Mouse (Mus musculus): Measurements from ENCODE around the gene Zfp280b. TPM values are rescaled to one million over a fixed set of nuclear protein-coding genes. Genes with fewer than 3 reads are reported as not detected.
A peak's percentile ranks its signal among the peaks of the same experiment; 100 is the strongest.
"Not testable (repeated sequence)": the region's sequence is repeated elsewhere in the genome, so short reads cannot be mapped to it uniquely, and the experiment has no call there.

Zfp280b gene
- total RNA-seq (2021) = 10 to 100 TPM; 15.0 to 15.8 TPM
- long read RNA-seq, experiment 1, full-length matches to known transcripts = 15 of 23 reads
- long read RNA-seq, experiment 1, partial matches to known transcripts = 0 of 23 reads
- long read RNA-seq, experiment 1, other reads (novel, unspliced or antisense) = 8 of 23 reads
- long read RNA-seq, experiment 2, full-length matches to known transcripts = 3 of 9 reads
- long read RNA-seq, experiment 2, partial matches to known transcripts = 0 of 9 reads
- long read RNA-seq, experiment 2, other reads (novel, unspliced or antisense) = 6 of 9 reads

- TF ChIP-seq CTCF (IDR thresholded peaks at IDR 0.05) = peak; percentile 74
- Histone ChIP-seq H3K27ac (peak within 1 kb of the TSS; percentile 72), H3K4me3 (peak within 1 kb of the TSS; percentile 90)
- peak; percentile 94 to 95 for DNase-seq (ENCODE audit: extremely low spot score in 1 of 2, low spot score in 2 of 2)
- intact Hi-C loops (cut with DNase I) = no loop called here
Measured at GRCm38 (mm10) chr10:76032402-76033118, at the start of gene Zfp280b. Gene Zfp280b, plus strand, starts transcription at chr10:76032650.

- no peak for TF ChIP-seq CTCF (IDR thresholded peaks at IDR 0.05)
- intact Hi-C loops (cut with DNase I) = no loop called here
- H3K4me3 ChIP-seq = no peak overlapping the region
- no peak overlapping the region for H3K27ac ChIP-seq
- DNase-seq (ENCODE audit: extremely low spot score in 1 of 2, low spot score in 2 of 2) = no peak
Measured at GRCm38 (mm10) chr10:75990430-75991042, 41.9 kb upstream of the Zfp280b start.

GRCm38 (mm10) chr10:75993616-75994240 lies 38.7 kb upstream of the Zfp280b start:
- no peak overlapping the region for H3K27ac ChIP-seq
- no peak for DNase-seq (ENCODE audit: extremely low spot score in 1 of 2, low spot score in 2 of 2)
- intact Hi-C loops (cut with DNase I) = no loop called here
- H3K4me3 ChIP-seq = no peak overlapping the region
- no peak for TF ChIP-seq CTCF (IDR thresholded peaks at IDR 0.05)

GRCm38 (mm10) chr10:75994531-75995210 lies 37.8 kb upstream of the Zfp280b start:
- H3K27ac ChIP-seq; DNase-seq (ENCODE audit: extremely low spot score in 1 of 2, low spot score in 2 of 2); intact Hi-C loops (cut with DNase I); H3K4me3 ChIP-seq: not testable (repeated sequence)

GRCm38 (mm10) chr10:75995463-75995862 lies 37.0 kb upstream of the Zfp280b start:
- no peak for DNase-seq (ENCODE audit: extremely low spot score in 1 of 2, low spot score in 2 of 2)
- Histone ChIP-seq H3K27ac (no peak overlapping the region), H3K4me3 (no peak overlapping the region)
- TF ChIP-seq CTCF (IDR thresholded peaks at IDR 0.05) = no peak
- intact Hi-C loops (cut with DNase I) = no loop called here

GRCm38 (mm10) chr10:75996315-75996714 lies 36.1 kb upstream of the Zfp280b start:
- intact Hi-C loops (cut with DNase I) = no loop called here
- no peak for TF ChIP-seq CTCF (IDR thresholded peaks at IDR 0.05)

GRCm38 (mm10) chr10:76001160-76001559 lies 31.3 kb upstream of the Zfp280b start:
- no peak overlapping the region for H3K4me3 ChIP-seq
- intact Hi-C loops (cut with DNase I) = no loop called here
- no peak overlapping the region for H3K27ac ChIP-seq
- no peak for TF ChIP-seq CTCF (IDR thresholded peaks at IDR 0.05)
- DNase-seq (ENCODE audit: extremely low spot score in 1 of 2, low spot score in 2 of 2) = no peak

More at GRCm38 (mm10) chr10:75996315-75996714, 36.1 kb upstream of the Zfp280b start:
- H3K4me3 ChIP-seq = no peak overlapping the region
- DNase-seq (ENCODE audit: extremely low spot score in 1 of 2, low spot score in 2 of 2) = no peak
- H3K27ac ChIP-seq = no peak overlapping the region

GRCm38 (mm10) chr10:76002101-76002521 lies 30.3 kb upstream of the Zfp280b start:
- H3K4me3 ChIP-seq = no peak overlapping the region
- DNase-seq (ENCODE audit: extremely low spot score in 1 of 2, low spot score in 2 of 2) = no peak
- no peak overlapping the region for H3K27ac ChIP-seq
- no peak for TF ChIP-seq CTCF (IDR thresholded peaks at IDR 0.05)
- intact Hi-C loops (cut with DNase I) = no loop called here

GRCm38 (mm10) chr10:76002615-76003014 lies 29.8 kb upstream of the Zfp280b start:
- no peak for DNase-seq (ENCODE audit: extremely low spot score in 1 of 2, low spot score in 2 of 2)
- intact Hi-C loops (cut with DNase I) = no loop called here
- TF ChIP-seq CTCF (IDR thresholded peaks at IDR 0.05) = no peak
- no peak overlapping the region for H3K27ac ChIP-seq
- H3K4me3 ChIP-seq = no peak overlapping the region

- H3K4me3 ChIP-seq = no peak overlapping the region
- intact Hi-C loops (cut with DNase I) = no loop called here
- no peak for DNase-seq (ENCODE audit: extremely low spot score in 1 of 2, low spot score in 2 of 2)
- TF ChIP-seq CTCF (IDR thresholded peaks at IDR 0.05) = no peak
- no peak overlapping the region for H3K27ac ChIP-seq
Measured at GRCm38 (mm10) chr10:76003221-76003620, 29.2 kb upstream of the Zfp280b start.

GRCm38 (mm10) chr10:76006385-76006784 lies 26.1 kb upstream of the Zfp280b start:
- Histone ChIP-seq H3K27ac (no peak overlapping the region), H3K4me3 (no peak overlapping the region)
- no peak for TF ChIP-seq CTCF (IDR thresholded peaks at IDR 0.05)
- no peak for DNase-seq (ENCODE audit: extremely low spot score in 1 of 2, low spot score in 2 of 2)
- intact Hi-C loops (cut with DNase I) = no loop called here
